Mouse (Mus musculus) gastrocnemius, postnatal 14 days (tissue): ENCODE data around the gene Nceh1. TPM values are rescaled to one million over a fixed set of nuclear protein-coding genes. Genes with fewer than 3 reads are reported as not detected.
A peak's percentile ranks its signal among the peaks of the same experiment; 100 is the strongest.
"Not testable (repeated sequence)": the region's sequence is repeated elsewhere in the genome, so short reads cannot be mapped to it uniquely, and the experiment has no call there.

Experiments used
- DNase-seq: peaks from one replicate; pipeline ENCODE4 v3.0.0; 2021; ENCODE audit warnings: mixed read lengths
- intact Hi-C: fragments of 180-260 bp; cut with DNase I; formaldehyde crosslinking; loops from one replicate; pipeline ENCODE4 v1.15.1; 2025; ENCODE audit warnings: low total_unique reads
- total RNA-seq, 2 experiments: library from RNA; stranded (reverse); gene quantifications; 2 replicates each; pipeline ENCODE4 v1.2.3; 2021

Gene Nceh1
- total RNA-seq, 2 experiments from 2014 or later, result 11.0 to 19.7 TPM

GRCm38 (mm10) chr3:27270160-27270962, 87.6 kb downstream of the Nceh1 start:
- peak; percentile 25 for DNase-seq
- intact Hi-C loops, result loop anchor here (10.0 kb wide), 1 partner anchor 74 kb away; no protein-coding TSS in a partner anchor

GRCm38 (mm10) chr3:27272926-27273745, 90.4 kb downstream of the Nceh1 start:
- intact Hi-C loops, result loop anchor here (10.0 kb wide), 1 partner anchor 72 kb away; no protein-coding TSS in a partner anchor

GRCm38 (mm10) chr3:27279286-27279925, 96.6 kb downstream of the Nceh1 start:
- intact Hi-C loops, result loop anchor here (10.0 kb wide), 1 partner anchor 65 kb away; no protein-coding TSS in a partner anchor
- DNase-seq, result not testable (repeated sequence)

More at GRCm38 (mm10) chr3:27272926-27273745, 90.4 kb downstream of the Nceh1 start:
- DNase-seq, result no peak

- intact Hi-C loops, result no loop called here
- peak; percentile 46 for DNase-seq
Observed at GRCm38 (mm10) chr3:27280280-27280749, 97.5 kb downstream of the Nceh1 start.

GRCm38 (mm10) chr3:27283071-27283713, 100.4 kb downstream of the Nceh1 start:
- no peak for DNase-seq
- intact Hi-C loops, result no loop called here

- intact Hi-C loops, result no loop called here
- DNase-seq, result no peak
Observed at GRCm38 (mm10) chr3:27283796-27284195, 101.0 kb downstream of the Nceh1 start.

- no peak for DNase-seq
- intact Hi-C loops, result no loop called here
Observed at GRCm38 (mm10) chr3:27284227-27284626, 101.5 kb downstream of the Nceh1 start.

- no peak for DNase-seq
- intact Hi-C loops, result no loop called here
Observed at GRCm38 (mm10) chr3:27285072-27285471, 102.3 kb downstream of the Nceh1 start.

GRCm38 (mm10) chr3:27288301-27288700, 105.5 kb downstream of the Nceh1 start:
- intact Hi-C loops, result no loop called here
- no peak for DNase-seq

- DNase-seq, result peak; percentile 25
- intact Hi-C loops, result no loop called here
Observed at GRCm38 (mm10) chr3:27288909-27289308, 106.1 kb downstream of the Nceh1 start.

- intact Hi-C loops, result no loop called here
- no peak for DNase-seq
Observed at GRCm38 (mm10) chr3:27290285-27290684, 107.5 kb downstream of the Nceh1 start.

GRCm38 (mm10) chr3:27290945-27291344, 108.2 kb downstream of the Nceh1 start:
- DNase-seq, intact Hi-C loops: not testable (repeated sequence)

GRCm38 (mm10) chr3:27291411-27291810, 108.6 kb downstream of the Nceh1 start:
- intact Hi-C loops, DNase-seq: not testable (repeated sequence)

GRCm38 (mm10) chr3:27293645-27294385, 111.0 kb downstream of the Nceh1 start:
- intact Hi-C loops, result no loop called here
- DNase-seq, result no peak

GRCm38 (mm10) chr3:27300451-27300850, 117.7 kb downstream of the Nceh1 start:
- intact Hi-C loops, result no loop called here
- no peak for DNase-seq

- DNase-seq, result no peak
Observed at GRCm38 (mm10) chr3:27302339-27303022, 119.7 kb downstream of the Nceh1 start.

GRCm38 (mm10) chr3:27306815-27307214, 124.0 kb downstream of the Nceh1 start:
- DNase-seq, result no peak
- intact Hi-C loops, result no loop called here

More at GRCm38 (mm10) chr3:27302339-27303022, 119.7 kb downstream of the Nceh1 start:
- intact Hi-C loops, result no loop called here

GRCm38 (mm10) chr3:27310973-27311372, 128.2 kb downstream of the Nceh1 start:
- DNase-seq, result peak; percentile 35
- intact Hi-C loops, result no loop called here
